Mouse (Mus musculus) MEL (cell line): ENCODE results near the gene Gm28729.

Experiments used
- CTCF ChIP-seq, 3 experiments: IDR thresholded peaks in 2 of 3; conservative IDR thresholded peaks in 1 of 3; 2 replicates each; pipeline ENCODE4 v1.5.1; 2011 to 2012; ENCODE audit warnings: low read length in 3 of 3, low read depth in 2 of 3, mild to moderate bottlenecking in 2 of 3, improper control_type of control experiment in 1 of 3, inconsistent platforms in 1 of 3, mixed read lengths in 1 of 3, moderate library complexity in 1 of 3; ENCODE audit not compliant: control insufficient read depth in 1 of 3, insufficient read depth in 1 of 3, poor library complexity in 1 of 3, severe bottlenecking in 1 of 3
- JUND ChIP-seq: IDR thresholded peaks from 2 replicates; pipeline ENCODE4 v1.6.1; 2011; ENCODE audit warnings: low read depth, mild to moderate bottlenecking, improper control_type of control experiment, low read length
- POLR2A ChIP-seq, 2 experiments: IDR thresholded peaks; 2 replicates each; pipeline ENCODE4 v1.6.1; 2011 to 2012; ENCODE audit warnings: low read length in 2 of 2, mild to moderate bottlenecking in 2 of 2, control low read depth in 1 of 2, improper control_type of control experiment in 1 of 2, low read depth in 1 of 2, moderate library complexity in 1 of 2; ENCODE audit not compliant: control insufficient read depth in 1 of 2, insufficient read depth in 1 of 2, poor library complexity in 1 of 2
- POLR2AphosphoS2 ChIP-seq: IDR thresholded peaks from 2 replicates; pipeline ENCODE4 v1.6.1; 2011; ENCODE audit warnings: low read length, improper control_type of control experiment
- POLR2AphosphoS5 ChIP-seq: IDR thresholded peaks from 2 replicates; pipeline ENCODE4 v1.6.1; 2012; ENCODE audit warnings: low read depth, borderline replicate concordance, mild to moderate bottlenecking, inconsistent platforms, low read length, moderate library complexity, mixed read lengths
- USF1 ChIP-seq: IDR thresholded peaks from 2 replicates; pipeline ENCODE4 v1.6.1; 2014; ENCODE audit warnings: low read depth, mild to moderate bottlenecking, inconsistent platforms, low read length, improper control_type of control experiment, moderate library complexity

- TF ChIP-seq USF1 (no peak), CTCF (IDR thresholded peaks at IDR 0.05 in 2 of 3, conservative IDR thresholded peaks at IDR 0.05 in 1 of 3; ENCODE audit: control insufficient read depth in 1 of 3, insufficient read depth in 1 of 3, low read depth in 2 of 3, low read length in 3 of 3, poor library complexity in 1 of 3, severe bottlenecking in 1 of 3) (no peak), POLR2AphosphoS5 (no peak), POLR2AphosphoS2 (no peak), JUND (no peak), POLR2A (IDR thresholded peaks at IDR 0.05; ENCODE audit: control insufficient read depth in 1 of 2, insufficient read depth in 1 of 2, low read depth in 1 of 2, low read length in 2 of 2, poor library complexity in 1 of 2) (no peak)
These were observed 86.7 kb downstream of the Gm28729 start for GRCm38 (mm10) chr9:96438334-96438871.
